Mouse (Mus musculus) lung, embryonic 15.5 days (tissue): ENCODE results near the gene Yod1. TPM values are rescaled to one million over a fixed set of nuclear protein-coding genes. Genes with fewer than 3 reads are reported as not detected.

Experiments used
- ATAC-seq: fragments of 200-750 bp; cut with Nextera tagmentation; 2 replicates; pipeline ENCODE4 v1.8.0; 2017; ENCODE audit warnings: moderate number of reproducible peaks, borderline replicate concordance; ENCODE audit not compliant: low FRiP score, low TSS enrichment; ENCODE audit errors: extremely low read depth
- H3K27ac ChIP-seq: fragments of 300-500 bp; sonication (generic); 2 replicates; pipeline ENCODE4 v1.5.1; 2015; ENCODE audit warnings: moderate library complexity, mild to moderate bottlenecking, inconsistent platforms
- H3K27me3 ChIP-seq: fragments of 300-500 bp; sonication (generic); 2 replicates; pipeline ENCODE4 v1.6.1; 2015; ENCODE audit warnings: inconsistent platforms
- H3K36me3 ChIP-seq: fragments of 300-500 bp; sonication (generic); 2 replicates; pipeline ENCODE4 v1.6.1; 2015; ENCODE audit warnings: inconsistent platforms
- H3K4me1 ChIP-seq: fragments of 300-500 bp; sonication (generic); 2 replicates; pipeline ENCODE4 v1.6.1; 2015; ENCODE audit warnings: inconsistent platforms
- H3K4me2 ChIP-seq: fragments of 300-500 bp; sonication (generic); 2 replicates; pipeline ENCODE4 v1.6.1; 2015; ENCODE audit warnings: inconsistent platforms, mild to moderate bottlenecking, moderate library complexity
- H3K4me3 ChIP-seq: fragments of 300-500 bp; sonication (generic); 2 replicates; pipeline ENCODE4 v1.5.1; 2015; ENCODE audit warnings: mild to moderate bottlenecking, inconsistent platforms
- H3K9ac ChIP-seq: fragments of 300-500 bp; sonication (generic); 2 replicates; pipeline ENCODE4 v1.6.1; 2015; ENCODE audit warnings: inconsistent platforms
- H3K9me3 ChIP-seq: fragments of 300-500 bp; sonication (generic); 2 replicates; pipeline ENCODE4 v1.6.1; 2016; ENCODE audit warnings: inconsistent platforms
- WGBS: fragments of 180-500 bp; shearing (Covaris S2); methylation state at CpG from one replicate; pipeline ENCODE4 v1.1.7; 2015; 5-methylcytosine and 5-hydroxymethylcytosine counted together
- polyA plus RNA-seq: library from polyadenylated mRNA; unstranded; fragments of >200 nt; fragmentation: Nextera tagmentation; extraction: Ambion mirVana; gene quantifications from 2 replicates; pipeline ENCODE4 v1.2.1, GENCODE M21; 2015

The Yod1 gene
- polyA plus RNA-seq, 1 experiment from 2014 or later: 16.5 TPM

- H3K27ac ChIP-seq: peak overlapping the region; percentile 83
- ATAC-seq: no peak
- peaks cover 37% of the 10 kb centered on the region for H3K4me1 ChIP-seq
- H3K27me3 ChIP-seq: no peaks in the 10 kb centered on the region
- no peaks in the 10 kb centered on the region for H3K9me3 ChIP-seq
- H3K36me3 ChIP-seq: no peaks in the 10 kb centered on the region
- WGBS: 27% methylated on average over 5 of the region's 5 CpGs
- H3K4me3 ChIP-seq: peak overlapping the region; percentile 4
- peak overlapping the region; percentile 33 for H3K4me2 ChIP-seq
- no peak overlapping the region for H3K9ac ChIP-seq
Measured at GRCm38 (mm10) chr1:130734452-130734851, 17.3 kb downstream of the Yod1 start.

- Histone ChIP-seq H3K36me3 (no peaks in the 10 kb centered on the region), H3K27me3 (no peaks in the 10 kb centered on the region), H3K27ac (peak overlapping the region; percentile 83), H3K4me2 (peak overlapping the region; percentile 33), H3K9me3 (no peaks in the 10 kb centered on the region), H3K9ac (no peak overlapping the region), H3K4me3 (peak overlapping the region; percentile 4; the same call in 1 of the 2 replicates), H3K4me1 (peaks cover 37% of the 10 kb centered on the region)
- ATAC-seq: no peak
- WGBS: 25% methylated on average over 8 of the region's 8 CpGs
Measured at GRCm38 (mm10) chr1:130734852-130735251, 17.7 kb downstream of the Yod1 start.

GRCm38 (mm10) chr1:130737411-130737881 lies 20.3 kb downstream of the Yod1 start:
- WGBS: 39% methylated on average over 11 of the region's 11 CpGs
- H3K4me3 ChIP-seq: no peak overlapping the region
- no peak overlapping the region for H3K4me2 ChIP-seq
- H3K27ac ChIP-seq: no peak overlapping the region
- no peak for ATAC-seq
- H3K27me3 ChIP-seq: no peaks in the 10 kb centered on the region
- no peaks in the 10 kb centered on the region for H3K36me3 ChIP-seq
- H3K9me3 ChIP-seq: no peaks in the 10 kb centered on the region
- no peak overlapping the region for H3K9ac ChIP-seq
- peaks cover 35% of the 10 kb centered on the region for H3K4me1 ChIP-seq

DNA sequence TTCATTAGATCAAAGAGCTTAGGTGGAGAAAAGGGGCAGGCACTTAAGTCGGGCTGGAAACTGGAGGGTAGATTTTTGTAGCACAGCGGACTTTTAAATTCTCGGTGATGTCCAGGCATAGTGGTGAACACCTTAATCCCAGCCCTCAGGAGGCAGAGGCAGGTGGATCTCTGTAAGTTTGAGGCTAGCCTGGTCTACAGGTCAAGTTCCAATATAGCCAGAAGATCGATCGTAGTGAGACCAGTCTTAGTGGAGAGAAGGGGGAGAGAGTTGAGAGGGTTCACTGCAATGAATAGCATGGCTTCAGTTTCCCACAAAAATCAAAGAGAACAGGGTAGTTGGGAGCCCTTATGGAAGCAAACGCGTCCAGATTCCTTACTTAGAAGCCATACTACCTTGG lies 20.8 kb downstream of the Yod1 start:
- Histone ChIP-seq H3K4me1 (peaks cover 35% of the 10 kb centered on the region), H3K27me3 (no peaks in the 10 kb centered on the region), H3K36me3 (no peaks in the 10 kb centered on the region), H3K9me3 (no peaks in the 10 kb centered on the region), H3K9ac (no peak overlapping the region), H3K4me2 (no peak overlapping the region), H3K27ac (no peak overlapping the region), H3K4me3 (no peak overlapping the region)
- WGBS: 89% methylated on average over 7 of the region's 7 CpGs
- no peak for ATAC-seq

- no peaks in the 10 kb centered on the region for H3K9me3 ChIP-seq
- no peaks in the 10 kb centered on the region for H3K36me3 ChIP-seq
- 68% methylated on average over 3 of the region's 3 CpGs for WGBS
- no peak overlapping the region for H3K4me3 ChIP-seq
- H3K4me1 ChIP-seq: peaks cover 36% of the 10 kb centered on the region
- no peak for ATAC-seq
- H3K9ac ChIP-seq: no peak overlapping the region
- H3K27ac ChIP-seq: no peak overlapping the region
- H3K4me2 ChIP-seq: no peak overlapping the region
- no peaks in the 10 kb centered on the region for H3K27me3 ChIP-seq
Measured at GRCm38 (mm10) chr1:130738551-130739106, 21.5 kb downstream of the Yod1 start.

DNA sequence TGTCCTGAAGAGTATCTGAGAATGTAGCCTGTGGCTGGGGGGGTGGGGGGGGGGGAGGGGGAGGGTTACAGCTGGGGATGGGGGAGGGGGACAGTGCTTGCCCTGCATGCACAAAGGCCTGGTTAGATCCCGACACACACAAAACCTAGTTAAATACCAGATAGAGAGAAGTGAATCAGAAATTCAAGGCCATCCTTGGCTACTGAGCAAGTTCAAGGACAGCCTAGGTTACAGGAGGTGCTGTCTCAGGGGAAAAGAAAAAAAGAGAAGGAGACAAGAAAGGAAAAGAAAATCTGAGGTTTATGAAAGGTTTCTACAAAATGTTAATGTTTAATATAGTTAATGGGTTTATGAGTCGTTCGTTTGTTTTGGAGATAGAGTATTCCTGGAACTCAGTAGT lies 22.5 kb downstream of the Yod1 start:
- no peak overlapping the region for H3K4me3 ChIP-seq
- no peak overlapping the region for H3K4me2 ChIP-seq
- no peak overlapping the region for H3K27ac ChIP-seq
- H3K36me3 ChIP-seq: no peaks in the 10 kb centered on the region
- H3K9ac ChIP-seq: no peak overlapping the region
- no peaks in the 10 kb centered on the region for H3K9me3 ChIP-seq
- 67% methylated on average over 3 of the region's 3 CpGs for WGBS
- ATAC-seq: no peak
- no peaks in the 10 kb centered on the region for H3K27me3 ChIP-seq
- peaks cover 35% of the 10 kb centered on the region for H3K4me1 ChIP-seq

DNA sequence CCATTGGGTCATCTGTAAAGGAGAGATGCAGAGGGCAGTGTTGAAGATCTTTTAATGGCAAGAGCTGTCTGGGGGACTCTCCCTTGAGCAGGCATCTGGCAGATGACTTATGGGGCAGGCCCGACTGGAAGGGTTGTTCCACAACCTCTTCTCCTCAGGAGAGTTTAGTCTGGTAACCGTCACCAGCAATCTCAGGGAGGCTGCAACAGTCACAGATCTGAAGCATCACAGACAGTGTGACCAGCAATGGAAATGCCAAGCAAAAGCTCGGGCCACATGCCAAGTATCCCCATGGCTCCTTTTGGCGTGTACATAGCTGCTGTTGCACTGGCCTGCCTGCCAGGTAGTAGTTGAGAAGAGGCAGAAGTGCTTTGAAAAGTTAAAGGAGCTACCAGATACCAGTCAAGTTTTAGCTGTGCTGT lies 23.1 kb downstream of the Yod1 start:
- WGBS: 50% methylated on average over 4 of the region's 4 CpGs
- Histone ChIP-seq H3K36me3 (no peaks in the 10 kb centered on the region), H3K27me3 (no peaks in the 10 kb centered on the region), H3K9me3 (no peaks in the 10 kb centered on the region), H3K4me2 (no peak overlapping the region), H3K27ac (no peak overlapping the region), H3K4me1 (peaks cover 29% of the 10 kb centered on the region), H3K9ac (no peak overlapping the region), H3K4me3 (no peak overlapping the region)
- ATAC-seq: no peak

DNA sequence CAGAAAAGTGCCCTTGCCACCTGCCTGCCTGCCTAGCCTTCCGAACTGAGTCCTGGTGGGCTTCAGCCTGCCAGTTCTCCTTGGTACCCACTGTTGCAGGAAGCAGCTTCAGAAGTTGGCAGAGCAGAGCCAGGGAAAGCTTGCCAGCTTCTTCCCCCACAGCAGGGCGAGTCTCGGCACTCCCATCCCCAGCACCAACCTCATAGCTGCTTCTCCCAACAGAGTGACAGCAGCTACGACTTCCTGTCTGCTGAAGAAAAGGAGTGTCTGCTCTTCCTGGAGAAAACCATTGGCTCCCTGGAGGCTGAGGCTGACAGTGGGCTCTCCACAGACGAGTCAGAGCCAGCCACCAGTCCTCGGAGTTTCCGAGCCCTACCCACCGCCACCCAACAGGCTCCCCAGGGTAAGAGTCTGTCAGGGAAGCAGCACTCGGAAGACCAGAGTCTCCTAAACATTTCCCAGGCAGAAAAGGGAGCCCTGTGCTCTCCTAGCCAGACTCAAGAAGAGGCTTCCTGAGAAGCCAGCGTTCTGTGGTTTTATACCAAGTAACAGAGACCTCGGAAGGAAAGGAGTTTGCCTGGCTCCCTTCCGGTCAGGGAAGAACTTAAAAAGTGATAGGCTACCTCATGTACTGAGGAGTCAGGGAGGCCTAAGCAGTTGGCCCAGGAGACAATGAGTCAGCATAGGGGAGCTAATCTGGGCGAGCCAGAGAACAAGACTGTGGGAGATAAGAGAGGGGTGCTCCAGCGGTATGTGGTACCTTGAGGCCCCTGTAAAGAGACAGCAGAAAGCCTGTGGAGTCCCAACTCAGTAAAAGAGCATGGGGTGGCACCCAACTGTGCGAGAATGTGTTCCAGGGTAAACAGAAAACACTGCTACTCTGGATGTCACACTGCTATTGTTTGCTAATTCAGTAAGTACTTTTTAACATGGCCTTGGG lies 23.9 kb downstream of the Yod1 start:
- Histone ChIP-seq H3K27ac (peak overlapping the region; percentile 44), H3K9ac (no peak overlapping the region), H3K4me3 (no peak overlapping the region), H3K4me2 (no peak overlapping the region), H3K27me3 (no peaks in the 10 kb centered on the region), H3K4me1 (peaks cover 21% of the 10 kb centered on the region; the same call in 1 of the 2 replicates), H3K9me3 (no peaks in the 10 kb centered on the region), H3K36me3 (no peaks in the 10 kb centered on the region)
- 40% methylated on average over 15 of the region's 15 CpGs for WGBS
- ATAC-seq: peak; percentile 76; the same call in 1 of the 2 replicates

GRCm38 (mm10) chr1:130742201-130742600 lies 25.1 kb downstream of the Yod1 start:
- Histone ChIP-seq H3K4me1 (peaks cover 20% of the 10 kb centered on the region; the same call in 1 of the 2 replicates), H3K36me3 (no peaks in the 10 kb centered on the region), H3K9ac (no peak overlapping the region), H3K27me3 (no peaks in the 10 kb centered on the region), H3K4me2 (no peak overlapping the region), H3K27ac (no peak overlapping the region), H3K9me3 (no peaks in the 10 kb centered on the region), H3K4me3 (no peak overlapping the region)
- 81% methylated on average over 7 of the region's 7 CpGs for WGBS
- no peak for ATAC-seq

GRCm38 (mm10) chr1:130743775-130744174 lies 26.6 kb downstream of the Yod1 start:
- Histone ChIP-seq H3K27me3 (no peaks in the 10 kb centered on the region), H3K9me3 (no peaks in the 10 kb centered on the region), H3K4me1 (0 out of 2 replicates have a peak, but pooled peaks cover 17% of the 10 kb centered on the region), H3K9ac (no peak overlapping the region), H3K36me3 (no peaks in the 10 kb centered on the region), H3K27ac (no peak overlapping the region), H3K4me2 (no peak overlapping the region), H3K4me3 (no peak overlapping the region)
- 88% methylated on average over 1 of the region's 1 CpGs for WGBS
- ATAC-seq: no peak

- Histone ChIP-seq H3K9ac (no peak overlapping the region), H3K36me3 (no peaks in the 10 kb centered on the region), H3K27me3 (no peaks in the 10 kb centered on the region), H3K9me3 (no peaks in the 10 kb centered on the region), H3K4me1 (0 out of 2 replicates have a peak, but pooled peaks cover 17% of the 10 kb centered on the region), H3K4me3 (no peak overlapping the region), H3K27ac (no peak overlapping the region), H3K4me2 (no peak overlapping the region)
- WGBS: 72% methylated on average over 2 of the region's 2 CpGs
- no peak for ATAC-seq
Measured at GRCm38 (mm10) chr1:130744217-130744616, 27.1 kb downstream of the Yod1 start.

DNA sequence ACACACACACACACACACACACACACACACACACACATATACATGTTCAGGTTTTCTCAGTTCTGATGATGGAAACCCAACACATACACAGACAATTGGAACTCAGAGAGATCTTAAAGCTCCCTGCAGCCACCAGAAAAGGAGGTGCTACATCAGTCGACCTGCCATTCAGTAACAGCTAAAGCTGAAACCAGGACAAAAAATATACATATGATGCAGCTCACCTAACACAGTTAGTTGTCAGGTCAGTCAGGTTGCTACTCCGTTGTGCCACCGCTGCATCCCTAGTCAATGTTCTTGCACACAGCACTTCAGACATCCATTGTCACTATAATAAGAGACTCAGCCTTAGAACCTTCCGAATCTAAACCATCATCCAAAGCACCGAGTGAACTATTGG lies 27.8 kb downstream of the Yod1 start:
- Histone ChIP-seq H3K27me3 (no peaks in the 10 kb centered on the region), H3K9ac (no peak overlapping the region), H3K36me3 (no peaks in the 10 kb centered on the region), H3K4me2 (no peak overlapping the region), H3K4me3 (no peak overlapping the region), H3K4me1 (0 out of 2 replicates have a peak, but pooled peaks cover 15% of the 10 kb centered on the region), H3K9me3 (no peaks in the 10 kb centered on the region), H3K27ac (no peak overlapping the region)
- WGBS: 85% methylated on average over 5 of the region's 5 CpGs
- no peak for ATAC-seq
